Mouse (Mus musculus) spleen, adult 2 months (tissue): Measurements from ENCODE around the gene Mlip.

Source experiments
- CTCF ChIP-seq: fragments of 200-500 bp; IDR thresholded peaks from 2 replicates; pipeline ENCODE4 v1.5.1; 2011; ENCODE audit warnings: mild to moderate bottlenecking, inconsistent platforms; ENCODE audit not compliant: insufficient read depth, insufficient read length, insufficient replicate concordance; ENCODE audit errors: extremely low read depth
- POLR2A ChIP-seq: fragments of 200-500 bp; IDR thresholded peaks from 2 replicates; pipeline ENCODE4 v1.6.1; 2011; ENCODE audit warnings: low read depth, low read length, inconsistent platforms

DNA sequence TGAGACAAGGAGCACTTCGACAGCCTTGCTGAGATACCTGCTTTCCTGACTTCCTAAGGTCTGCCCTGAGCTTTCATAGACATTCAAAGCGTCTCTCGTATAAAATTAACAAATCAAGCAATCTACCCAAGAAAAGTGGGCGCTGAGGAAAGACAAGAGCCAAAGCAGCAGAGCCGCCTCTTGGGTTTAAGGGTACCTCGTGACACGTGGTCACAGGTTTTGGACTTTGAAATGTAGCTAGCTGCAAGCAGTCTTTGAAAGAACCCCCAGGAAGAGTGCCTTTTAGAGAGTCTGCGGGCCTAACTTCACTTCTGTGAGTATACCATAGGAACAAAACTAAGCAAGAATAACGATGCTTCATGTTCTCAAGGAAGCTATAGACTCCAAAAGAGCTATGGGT lies 31.9 kb upstream of the Mlip start:
- TF ChIP-seq POLR2A: no peak
- TF ChIP-seq CTCF: no peak
